Mouse (Mus musculus): ENCODE data around the gene Atf5. TPM values are rescaled to one million over a fixed set of nuclear protein-coding genes. Genes with fewer than 3 reads are reported as not detected.

Atf5 gene
- total RNA-seq, 2 experiments from 2014 or later = 1.9 to 4.0 TPM

- ATAC-seq (replicated peaks; ENCODE audit: poor library complexity) = peak; percentile 42
These were observed 7.0 kb upstream of the Atf5 start for GRCm38 (mm10) chr7:44823409-44823808.

DNA sequence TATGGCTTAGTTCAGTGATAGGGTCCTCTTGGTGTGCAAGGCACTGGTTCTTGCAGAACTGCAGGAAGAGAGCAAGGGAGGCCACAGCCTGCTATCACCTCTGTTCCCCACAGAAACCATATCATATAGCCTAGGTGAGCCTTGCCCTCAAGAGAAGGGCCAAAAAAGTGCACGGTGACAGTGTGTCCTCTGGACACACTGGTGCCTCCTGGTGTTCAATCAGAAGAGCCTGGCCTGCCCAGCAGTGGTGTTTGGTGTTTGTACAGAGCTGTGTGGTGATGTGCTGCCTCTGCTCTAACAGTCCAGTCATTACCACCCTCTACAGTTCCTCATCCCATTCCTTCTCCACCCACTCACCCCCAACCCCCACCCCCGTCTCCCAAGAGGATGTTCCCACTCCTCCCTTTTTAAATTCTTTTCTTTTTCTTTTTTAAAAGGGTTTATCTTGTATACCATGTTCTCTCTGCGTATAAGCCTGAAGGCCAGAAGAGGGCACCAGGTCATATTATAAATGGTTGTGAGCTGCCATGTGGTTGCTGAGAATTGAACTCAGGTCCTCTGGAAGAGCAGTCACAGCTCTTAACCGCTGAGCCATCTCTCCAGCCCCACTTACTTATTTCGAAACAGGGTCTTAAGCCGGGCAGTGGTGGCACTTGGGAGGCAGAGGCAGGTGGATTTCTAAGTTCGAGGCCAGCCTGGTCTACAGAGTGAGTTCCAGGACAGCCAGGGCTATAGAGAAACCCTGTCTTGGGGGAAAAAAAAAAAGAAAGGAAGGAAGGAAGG is 5.4 kb upstream of the Atf5 start:
- ATAC-seq (replicated peaks; ENCODE audit: poor library complexity) = peak; percentile 30; the same call in 1 of the 2 replicates

DNA sequence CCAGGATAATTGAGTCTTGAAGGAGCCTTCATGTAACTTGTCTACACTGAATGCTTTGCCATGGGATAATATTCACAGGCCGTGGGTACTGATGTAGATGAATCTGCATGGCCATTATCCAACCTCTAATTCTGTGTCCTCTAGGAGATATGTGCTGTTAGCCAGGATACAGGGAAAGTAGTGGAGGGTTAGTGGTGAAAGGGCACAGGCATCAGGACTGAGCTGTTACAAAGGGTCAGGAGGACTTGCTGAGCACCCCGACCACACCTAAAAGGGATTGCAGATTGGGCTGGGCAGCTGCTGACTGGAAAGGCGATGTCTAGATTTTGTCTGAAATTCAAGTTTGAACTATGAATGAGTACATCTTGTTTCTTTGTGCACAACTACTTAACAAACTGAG is 4.1 kb upstream of the Atf5 start:
- ATAC-seq (replicated peaks; ENCODE audit: poor library complexity) = no peak

GRCm38 (mm10) chr7:44819863-44820262 is 3.4 kb upstream of the Atf5 start:
- no peak for ATAC-seq (replicated peaks; ENCODE audit: poor library complexity)

DNA sequence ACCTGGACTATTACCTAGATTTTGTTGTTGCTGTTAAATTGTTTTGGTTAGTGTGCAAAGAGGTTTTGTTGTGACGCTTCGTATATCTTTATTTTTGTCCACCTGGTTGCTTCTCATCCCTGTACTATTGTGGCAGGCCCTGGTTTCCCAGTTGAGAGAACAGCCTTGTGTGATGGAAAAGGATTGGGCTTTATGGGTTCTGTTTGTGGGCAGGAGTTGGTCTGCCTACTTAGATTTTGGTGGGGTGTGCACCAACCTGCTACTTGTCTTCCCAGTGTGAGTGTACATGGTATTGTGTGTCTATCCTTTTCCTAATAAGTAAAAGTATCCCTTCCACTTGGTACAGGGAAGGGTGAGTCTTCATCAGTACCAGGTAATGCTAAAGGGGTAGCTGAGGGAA is 2.9 kb upstream of the Atf5 start:
- no peak for ATAC-seq (replicated peaks; ENCODE audit: poor library complexity)

DNA sequence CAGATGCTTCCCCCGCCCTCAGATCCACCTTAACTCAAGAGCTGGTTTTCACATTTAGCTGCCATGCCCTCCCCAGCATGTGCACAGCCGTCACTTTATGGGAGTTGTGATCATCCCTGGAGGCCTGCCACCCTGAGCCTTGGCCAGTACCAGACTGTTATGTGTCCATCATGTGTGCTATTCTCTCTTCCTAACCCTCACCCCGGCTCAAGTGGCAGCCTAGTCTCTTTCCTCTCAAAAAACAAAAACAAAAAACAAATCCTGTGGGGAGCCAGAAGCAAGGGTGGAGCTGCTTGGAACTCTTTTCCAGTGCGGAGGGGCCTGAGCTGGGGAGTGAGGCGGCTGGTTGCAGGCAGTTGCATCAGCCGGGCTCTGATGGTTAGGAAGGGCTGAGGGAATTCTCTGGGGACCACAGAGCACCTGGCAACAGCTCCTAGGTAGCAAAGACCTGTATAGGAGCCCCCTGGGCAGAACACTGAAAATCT is 2.3 kb upstream of the Atf5 start:
- ATAC-seq (replicated peaks; ENCODE audit: poor library complexity) = no peak

GRCm38 (mm10) chr7:44818164-44818563 is 1.7 kb upstream of the Atf5 start:
- ATAC-seq (replicated peaks; ENCODE audit: poor library complexity) = no peak

DNA sequence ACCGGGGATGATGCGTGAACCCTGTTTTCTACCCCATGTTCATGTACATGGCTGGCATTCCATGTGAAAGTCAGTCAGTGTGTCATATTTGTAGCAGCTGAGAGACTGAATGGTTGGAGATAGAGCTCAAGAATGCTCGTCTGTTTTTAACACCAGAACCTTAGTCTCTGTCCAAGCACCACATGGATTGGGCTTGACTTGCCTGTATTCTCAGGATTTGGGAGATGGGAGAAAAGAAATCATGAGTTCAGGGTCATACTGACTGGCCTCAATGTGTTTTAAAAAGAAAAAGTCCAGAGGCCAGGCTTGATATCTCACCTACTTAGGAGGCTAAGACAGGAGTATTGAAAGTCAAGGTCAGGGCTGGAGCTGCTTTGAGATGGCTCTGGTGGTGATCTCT is 983 bp upstream of the Atf5 start:
- ATAC-seq (replicated peaks; ENCODE audit: poor library complexity) = no peak

DNA sequence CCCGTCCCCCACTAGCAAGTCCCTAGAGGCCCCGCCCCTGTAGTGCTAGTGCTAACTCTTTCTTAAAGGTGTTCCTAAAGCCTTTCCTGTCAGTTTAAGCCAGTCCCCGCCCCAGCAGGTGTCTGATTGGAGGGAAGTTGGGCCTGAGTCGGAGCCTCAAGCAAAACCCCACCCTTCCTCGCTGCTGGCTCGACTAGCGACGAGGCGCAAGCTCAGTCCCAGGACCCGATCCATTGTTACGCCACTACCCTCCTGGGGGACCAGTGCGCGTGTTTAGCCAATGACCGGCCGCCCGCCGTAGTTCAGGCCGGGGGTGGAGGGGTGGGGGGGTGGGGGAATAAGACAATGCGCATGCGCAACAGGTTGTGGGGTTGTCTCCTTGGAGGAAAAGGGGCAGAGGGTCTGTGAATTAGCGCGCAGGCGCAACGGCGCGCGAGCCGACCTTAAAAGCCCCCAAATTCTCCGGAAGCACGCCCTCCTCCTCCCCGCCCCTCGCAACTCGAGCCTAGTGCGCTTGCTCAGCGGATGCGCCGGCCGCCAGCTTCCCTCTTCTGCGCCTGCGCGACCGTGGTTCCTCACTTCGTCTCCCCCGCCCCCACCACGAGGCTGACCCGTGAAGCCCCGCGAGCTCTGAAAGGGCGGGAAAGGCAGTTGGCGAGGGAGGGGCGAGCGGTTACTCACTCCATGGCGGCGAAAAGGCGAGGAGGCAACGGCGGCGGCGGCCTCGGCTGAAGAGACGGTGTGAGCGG is 563 bp downstream of the Atf5 start, which contains the start of the genes Nup62 and Il4i1:
Nup62 (plus strand) TSS at position 368 of the 749 bp plus-strand sequence.
Il4i1 (plus strand) TSS at position 667 of the 749 bp plus-strand sequence.
- peak; percentile 82 for ATAC-seq (replicated peaks; ENCODE audit: poor library complexity)

- no peak for ATAC-seq (replicated peaks; ENCODE audit: poor library complexity)
These were observed 1.4 kb downstream of the Atf5 start for GRCm38 (mm10) chr7:44814952-44815553.

DNA sequence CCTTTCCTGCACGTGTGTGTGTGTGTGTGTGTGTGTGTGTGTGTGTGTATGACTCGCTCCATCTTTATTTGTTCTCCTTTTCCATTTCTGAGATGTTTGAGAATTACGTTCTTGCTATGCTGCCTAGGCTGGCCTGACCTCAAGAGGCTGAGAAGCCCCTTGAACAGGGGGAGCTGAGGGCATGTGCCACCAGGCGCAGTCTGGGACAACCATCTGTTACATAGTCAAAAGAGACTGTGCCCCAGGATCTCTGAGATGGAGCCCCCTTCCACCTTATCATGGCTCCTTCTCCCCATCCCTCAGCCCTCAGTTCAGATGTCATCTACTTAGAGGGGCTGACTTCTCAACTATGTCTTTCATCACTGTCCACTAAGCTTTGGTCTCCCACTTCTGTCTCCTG is 2.0 kb downstream of the Atf5 start:
- ATAC-seq (replicated peaks; ENCODE audit: poor library complexity) = no peak

DNA sequence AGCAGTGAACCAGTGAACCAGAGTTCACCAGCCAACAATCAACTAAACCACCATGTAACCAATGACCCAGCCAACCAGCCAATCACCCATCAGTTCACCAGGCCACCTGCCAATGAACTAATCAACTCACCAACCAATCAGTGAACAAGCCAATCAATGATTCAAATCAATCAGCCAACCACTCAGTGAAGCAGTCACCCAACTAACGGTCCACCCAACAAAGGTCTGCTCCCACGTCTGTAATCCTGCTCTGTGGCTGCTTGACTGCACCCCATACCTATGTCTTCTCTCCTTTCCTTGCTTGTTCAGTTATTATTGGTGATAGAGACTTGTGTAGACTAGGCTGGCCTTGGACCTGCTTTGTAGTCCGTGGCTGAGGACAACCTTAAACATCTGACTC is 2.5 kb downstream of the Atf5 start:
- ATAC-seq (replicated peaks; ENCODE audit: poor library complexity) = no peak

- ATAC-seq (replicated peaks; ENCODE audit: poor library complexity) = no peak
These were observed 3.7 kb downstream of the Atf5 start for GRCm38 (mm10) chr7:44812651-44813325.

- ATAC-seq (replicated peaks; ENCODE audit: poor library complexity) = no peak
These were observed 5.5 kb downstream of the Atf5 start for GRCm38 (mm10) chr7:44810819-44811557.

DNA sequence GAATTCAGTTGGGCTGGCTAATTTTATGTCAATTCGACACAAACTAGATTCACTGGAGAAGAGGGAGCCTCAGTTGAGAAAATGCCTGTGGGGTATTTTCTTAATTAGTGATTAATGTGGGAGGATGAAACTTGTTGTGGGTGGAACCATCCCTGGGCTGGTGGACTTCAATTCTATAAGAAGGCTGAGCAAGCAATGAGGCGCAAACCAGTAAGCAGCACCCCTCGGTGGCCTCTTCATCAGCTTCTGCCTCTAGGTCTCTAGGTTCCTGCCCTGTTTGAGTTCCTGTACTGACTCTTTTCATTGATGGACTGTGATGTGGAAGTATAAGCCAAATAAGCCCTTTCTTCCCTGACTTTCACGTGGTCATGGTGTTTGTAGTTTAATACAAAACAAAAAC is 6.1 kb downstream of the Atf5 start:
- no peak for ATAC-seq (replicated peaks; ENCODE audit: poor library complexity)

- ATAC-seq (replicated peaks; ENCODE audit: poor library complexity) = no peak
These were observed 7.0 kb downstream of the Atf5 start for GRCm38 (mm10) chr7:44809466-44809865.

DNA sequence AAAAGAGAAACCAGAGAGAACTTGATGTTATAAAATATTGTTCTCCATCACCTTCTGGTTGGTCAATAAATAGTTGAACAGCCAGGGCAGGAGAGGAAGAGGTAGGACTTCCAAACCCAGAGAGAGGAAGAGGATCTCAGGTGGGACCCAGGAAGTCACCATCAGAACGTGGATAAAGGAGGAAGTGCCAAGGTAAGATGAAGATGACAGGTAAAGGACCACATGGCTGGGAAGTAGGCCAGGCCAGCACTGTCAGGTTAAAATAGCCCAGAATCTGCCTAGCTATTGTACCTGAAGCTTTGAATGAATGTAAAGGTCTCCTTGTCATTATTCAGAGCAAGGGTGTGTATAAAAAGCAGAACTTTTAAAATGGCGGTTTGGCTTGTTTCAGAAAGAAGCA is 7.5 kb downstream of the Atf5 start:
- no peak for ATAC-seq (replicated peaks; ENCODE audit: poor library complexity)

- ATAC-seq (replicated peaks; ENCODE audit: poor library complexity) = no peak
These were observed 23.7 kb downstream of the Atf5 start for GRCm38 (mm10) chr7:44792781-44793180.

GRCm38 (mm10) chr7:44790066-44790465 is 26.4 kb downstream of the Atf5 start:
- ATAC-seq (replicated peaks; ENCODE audit: poor library complexity) = no peak

DNA sequence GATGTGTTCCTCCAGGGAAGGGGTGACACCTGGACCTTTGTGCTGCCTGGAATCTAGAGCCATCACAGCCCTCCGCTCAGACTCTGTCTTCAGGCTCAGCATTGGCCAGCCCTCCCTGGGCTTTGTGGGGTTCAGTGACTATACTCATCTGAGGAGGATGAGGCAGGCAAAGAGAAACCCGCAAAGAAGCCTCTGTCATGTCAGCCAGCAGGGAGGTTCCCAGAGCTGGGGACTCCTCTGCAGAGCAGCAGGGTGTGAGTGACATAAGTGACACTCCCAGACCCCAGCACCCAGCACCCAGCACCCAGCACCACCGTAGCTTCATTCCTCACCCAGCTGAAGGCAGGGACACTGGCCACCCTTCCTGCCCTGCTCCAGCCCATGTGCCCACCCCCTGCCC is 26.9 kb downstream of the Atf5 start:
- no peak for ATAC-seq (replicated peaks; ENCODE audit: poor library complexity)

Measured in megakaryocyte progenitor cell, adult 5-6 weeks (primary cell).